16 mouse cellular contexts compared by ENCODE assay signal in the genomic region with DNA sequence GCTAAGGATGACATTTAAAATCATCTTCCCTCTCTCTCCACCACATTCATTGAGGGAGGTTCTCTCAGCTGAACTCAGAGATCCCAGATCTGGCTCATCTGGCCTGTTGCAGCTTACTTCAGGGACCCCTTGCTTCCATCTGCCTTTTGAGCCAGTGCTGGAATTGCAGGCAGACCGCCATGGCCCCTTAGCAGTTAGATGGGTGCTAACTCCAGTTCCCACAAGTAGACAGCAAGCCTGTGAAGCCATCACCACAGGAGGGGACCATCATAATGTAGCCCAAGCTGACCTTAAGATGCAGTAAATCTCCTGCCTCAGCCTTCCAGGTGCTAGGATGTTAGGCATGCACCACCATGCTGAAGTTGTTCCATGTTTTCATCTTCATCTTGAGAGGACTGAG.
"Had no signal": no experiment of that assay in that cellular context is flagged by ENCODE, and none has a peak within 500 bp of the region (broad histone marks: within the 10 kb centered on the region; RNA-seq: fewer than 3 reads in every experiment).

No protein-coding gene starts in this region.

- H3K9me3 ChIP-seq: neural tube, embryonic 13.5 days; neural tube, embryonic 15.5 days; stomach, embryonic 15.5 days had no signal

- H3K4me3 ChIP-seq: neural tube, embryonic 13.5 days; neural tube, embryonic 15.5 days; stomach, embryonic 15.5 days had no signal

- DNase-seq: retina, postnatal 1 day; right cerebral cortex, adult 18-20 months; right cerebral cortex, postnatal 14 days; right cerebral cortex, postnatal 25 days; right cerebral cortex, postnatal 4 days; spleen, adult 18-20 months; thymus, adult 18-20 months; thymus, adult 2 months; thymus, postnatal 14 days; thymus, postnatal 25 days; thymus, postnatal 36 days; thymus, postnatal 4 days had no signal

- H3K4me1 ChIP-seq: neural tube, embryonic 15.5 days had no signal

- H3K36me3 ChIP-seq: neural tube, embryonic 13.5 days; neural tube, embryonic 15.5 days; stomach, embryonic 15.5 days had no signal

- H3K9ac ChIP-seq: neural tube, embryonic 13.5 days; neural tube, embryonic 15.5 days; stomach, embryonic 15.5 days had no signal

- H3K27me3 ChIP-seq: neural tube, embryonic 13.5 days; neural tube, embryonic 15.5 days; stomach, embryonic 15.5 days had no signal

- H3K4me2 ChIP-seq: neural tube, embryonic 13.5 days; neural tube, embryonic 15.5 days; stomach, embryonic 15.5 days had no signal

- H3K27ac ChIP-seq: neural tube, embryonic 13.5 days; neural tube, embryonic 15.5 days; stomach, embryonic 15.5 days; stomach, postnatal 0 days had no signal
